Mouse (Mus musculus): ENCODE data around the gene Plekhb2.

The Plekhb2 gene

GRCm38 (mm10) chr1:34834904-34835303 is 14.9 kb upstream of the Plekhb2 start:
- DNase-seq = no peak

- DNase-seq = no peak
Observed at GRCm38 (mm10) chr1:34837951-34838689, 11.7 kb upstream of the Plekhb2 start.

- DNase-seq = no peak
Observed at GRCm38 (mm10) chr1:34839241-34839640, 10.5 kb upstream of the Plekhb2 start.

GRCm38 (mm10) chr1:34841709-34842388 is 7.9 kb upstream of the Plekhb2 start:
- no peak for DNase-seq

- DNase-seq = no peak
Observed at GRCm38 (mm10) chr1:34842389-34842861, 7.4 kb upstream of the Plekhb2 start.

- peak; percentile 95 for DNase-seq
Observed at GRCm38 (mm10) chr1:34842887-34843618, 6.7 kb upstream of the Plekhb2 start, which contains the start of gene Fam168b. TSS of gene Fam168b (minus strand) at chr1:34843065.

GRCm38 (mm10) chr1:34847070-34847469 is 2.7 kb upstream of the Plekhb2 start:
- DNase-seq = no peak

- no peak for DNase-seq
Observed at GRCm38 (mm10) chr1:34850343-34851136, 764 bp downstream of the Plekhb2 start.

- DNase-seq = peak; percentile 58
Observed at GRCm38 (mm10) chr1:34851562-34851961, 1.8 kb downstream of the Plekhb2 start.

- no peak for DNase-seq
Observed at GRCm38 (mm10) chr1:34852116-34852878, 2.5 kb downstream of the Plekhb2 start.

GRCm38 (mm10) chr1:34853786-34854185 is 4.0 kb downstream of the Plekhb2 start:
- DNase-seq = no peak

- peak; percentile 42 for DNase-seq
Observed at GRCm38 (mm10) chr1:34855056-34855739, 5.4 kb downstream of the Plekhb2 start.

GRCm38 (mm10) chr1:34858671-34859070 is 8.9 kb downstream of the Plekhb2 start:
- peak; percentile 43 for DNase-seq

- DNase-seq = no peak
Observed at GRCm38 (mm10) chr1:34859761-34860160, 10.0 kb downstream of the Plekhb2 start.

- DNase-seq = no peak
Observed at GRCm38 (mm10) chr1:34860205-34860604, 10.4 kb downstream of the Plekhb2 start.

- no peak for DNase-seq
Observed at GRCm38 (mm10) chr1:34862877-34863276, 13.1 kb downstream of the Plekhb2 start.

GRCm38 (mm10) chr1:34863323-34863722 is 13.5 kb downstream of the Plekhb2 start:
- no peak for DNase-seq

GRCm38 (mm10) chr1:34864243-34864642 is 14.5 kb downstream of the Plekhb2 start:
- no peak for DNase-seq

- DNase-seq = no peak
Observed at GRCm38 (mm10) chr1:34865866-34866265, 16.1 kb downstream of the Plekhb2 start.

GRCm38 (mm10) chr1:34866815-34867573 is 17.2 kb downstream of the Plekhb2 start:
- DNase-seq = peak; percentile 92
